Mouse (Mus musculus) T-helper 2 cell (primary cell): ENCODE measurements around the gene Mrpl58.

Experiments used
- in situ Hi-C: fragments of 300-600 bp; cut with MboI, MseI; formaldehyde crosslinking; loops from one replicate; pipeline ENCODE4 v1.15.1; 2025; ENCODE audit warnings: high pct_unique_total_duplicates

Mrpl58 gene

GRCm38 (mm10) chr11:115403338-115404124 is at the start of gene Mrpl58:
Gene Mrpl58, plus strand, starts transcription at chr11:115403752.
- in situ Hi-C loops = loop anchor here (10.0 kb wide), 1 partner anchor 729 kb away; the partner anchor contains the start of gene Ttyh2

GRCm38 (mm10) chr11:115354183-115354582 is 49.4 kb upstream of the Mrpl58 start:
- in situ Hi-C loops = no loop called here

GRCm38 (mm10) chr11:115358468-115358867 is 45.1 kb upstream of the Mrpl58 start:
- in situ Hi-C loops = no loop called here

- in situ Hi-C loops = no loop called here
These were observed 44.3 kb upstream of the Mrpl58 start for GRCm38 (mm10) chr11:115359293-115359692.

GRCm38 (mm10) chr11:115359726-115360125 is 43.8 kb upstream of the Mrpl58 start:
- in situ Hi-C loops = loop anchor here (5.0 kb wide), 1 partner anchor 108 kb away; no protein-coding TSS in a partner anchor

- in situ Hi-C loops = loop anchor here (5.0 kb wide), 1 partner anchor 103 kb away; no protein-coding TSS in a partner anchor
These were observed 39.4 kb upstream of the Mrpl58 start for GRCm38 (mm10) chr11:115364136-115364535.

- in situ Hi-C loops = no loop called here
These were observed 37.4 kb upstream of the Mrpl58 start for GRCm38 (mm10) chr11:115366039-115366705.

GRCm38 (mm10) chr11:115366706-115367394 is 36.7 kb upstream of the Mrpl58 start:
- in situ Hi-C loops = no loop called here

GRCm38 (mm10) chr11:115367395-115367944 is 36.1 kb upstream of the Mrpl58 start, which contains the start of gene Hid1:
Gene Hid1, minus strand, starts transcription at chr11:115367756.
- in situ Hi-C loops = no loop called here

- in situ Hi-C loops = no loop called here
These were observed 33.2 kb upstream of the Mrpl58 start for GRCm38 (mm10) chr11:115370368-115370767.

- in situ Hi-C loops = no loop called here
These were observed 32.2 kb upstream of the Mrpl58 start for GRCm38 (mm10) chr11:115371354-115371753.

- in situ Hi-C loops = no loop called here
These were observed 31.5 kb upstream of the Mrpl58 start for GRCm38 (mm10) chr11:115372015-115372414.

- in situ Hi-C loops = no loop called here
These were observed 30.8 kb upstream of the Mrpl58 start for GRCm38 (mm10) chr11:115372737-115373136.

GRCm38 (mm10) chr11:115373805-115374694 is 29.5 kb upstream of the Mrpl58 start:
- in situ Hi-C loops = no loop called here

- in situ Hi-C loops = no loop called here
These were observed 28.7 kb upstream of the Mrpl58 start for GRCm38 (mm10) chr11:115374695-115375425.

- in situ Hi-C loops = no loop called here
These were observed 26.8 kb upstream of the Mrpl58 start for GRCm38 (mm10) chr11:115376722-115377121.

GRCm38 (mm10) chr11:115377254-115377653 is 26.3 kb upstream of the Mrpl58 start:
- in situ Hi-C loops = no loop called here

GRCm38 (mm10) chr11:115377854-115378253 is 25.7 kb upstream of the Mrpl58 start:
- in situ Hi-C loops = no loop called here

GRCm38 (mm10) chr11:115381276-115381675 is 22.3 kb upstream of the Mrpl58 start:
- in situ Hi-C loops = no loop called here
